25 mouse cellular contexts compared by ENCODE assay signal in genomic region chr17:48261868-48262267, GRCm38 (mm10). TPM values are rescaled to one million over a fixed set of nuclear protein-coding genes. Genes with fewer than 3 reads are reported as not detected.
A peak's percentile ranks its signal among the peaks of the same experiment; 100 is the strongest.
DNase-seq lines count a peak whose midpoint lies in the region; ATAC-seq and TF ChIP-seq lines count a peak whose summit lies in the region.
"Had no signal": no experiment of that assay in that cellular context is flagged by ENCODE, and none has a peak within 500 bp of the region (broad histone marks: within the 10 kb centered on the region; RNA-seq: fewer than 3 reads in every experiment).

No protein-coding gene starts in this region.

- TF ChIP-seq CTCF in liver, adult 2 months (IDR thresholded peaks at IDR 0.05; ENCODE audit: low read depth, low read length) = no peak

- H3K27ac ChIP-seq in liver, adult 2 months (replicated peaks; ENCODE audit: insufficient read depth, low read depth, low read length) = no peak overlapping the region
- H3K27ac ChIP-seq in liver, embryonic 12.5 days = no peak overlapping the region
- H3K27ac ChIP-seq: embryonic facial prominence, embryonic 12.5 days; forebrain, embryonic 13.5 days; gastrocnemius, adult 2 months; heart, embryonic 10.5 days; hindbrain, embryonic 10.5 days; hindbrain, embryonic 15.5 days had no signal

- H3K4me3 ChIP-seq in liver, adult 2 months (ENCODE audit: insufficient read depth, low read depth, low read length) = no peak overlapping the region
- no peak overlapping the region for H3K4me3 ChIP-seq in liver, embryonic 12.5 days
- H3K4me3 ChIP-seq: embryonic facial prominence, embryonic 12.5 days; forebrain, embryonic 13.5 days; gastrocnemius, adult 2 months; heart, embryonic 10.5 days; hindbrain, embryonic 10.5 days; hindbrain, embryonic 15.5 days had no signal

- H3K79me2 ChIP-seq in liver, adult 2 months (ENCODE audit: control insufficient read depth, insufficient read depth, low read length) = no peaks in the 10 kb centered on the region

- no peak overlapping the region for H3K9ac ChIP-seq in liver, adult 2 months (ENCODE audit: low read depth, low read length)
- H3K9ac ChIP-seq in liver, embryonic 12.5 days = no peak overlapping the region
- H3K9ac ChIP-seq: embryonic facial prominence, embryonic 12.5 days; forebrain, embryonic 13.5 days; forebrain, postnatal 0 days; hindbrain, embryonic 15.5 days had no signal

- WGBS in liver, adult 2 months = 63% methylated on average over 2 of the region's 2 CpGs
- 48% methylated on average over 2 of the region's 2 CpGs for WGBS in liver, embryonic 12.5 days (ENCODE audit: insufficient replicate concordance)

- DNase-seq in liver, adult 2 months (ENCODE audit: extremely low read depth, low read depth, low spot score) = peak; percentile 21
- no peak for DNase-seq in adrenal gland, adult 8-10 months
- DNase-seq in lung, postnatal 14 days = no peak
- DNase-seq: adrenal gland, adult 2 months; adrenal gland, postnatal 36 days; cerebellum, adult 11 months; cerebellum, adult 8-10 months; cerebellum, postnatal 14 days; forebrain, postnatal 0 days; gastrocnemius, adult 2 months; gastrocnemius, postnatal 25 days; heart, postnatal 14 days had no signal

- no peak overlapping the region for H3K4me2 ChIP-seq in liver, embryonic 12.5 days
- H3K4me2 ChIP-seq: embryonic facial prominence, embryonic 12.5 days; forebrain, embryonic 13.5 days; hindbrain, embryonic 15.5 days had no signal

- ATAC-seq in liver, embryonic 12.5 days = no peak
- 0 out of 2 replicates have a peak, but pooled peaks have one; percentile 47 for ATAC-seq in common myeloid progenitor, adult 5-6 weeks (replicated peaks; ENCODE audit: low read depth, poor library complexity, severe bottlenecking)
- peak; percentile 53 for ATAC-seq in megakaryocyte, adult 5-6 weeks (ENCODE audit: poor library complexity, severe bottlenecking)
- ATAC-seq: forebrain, embryonic 13.5 days; forebrain, postnatal 0 days had no signal

- no peaks in the 10 kb centered on the region for H3K27me3 ChIP-seq in liver, adult 2 months (ENCODE audit: control insufficient read depth, insufficient read depth, low read length)
- no peaks in the 10 kb centered on the region for H3K27me3 ChIP-seq in liver, embryonic 12.5 days (replicated peaks)
- H3K27me3 ChIP-seq: CH12.LX; embryonic facial prominence, embryonic 12.5 days; forebrain, embryonic 13.5 days; hindbrain, embryonic 15.5 days had no signal

- H3K9me3 ChIP-seq in liver, embryonic 12.5 days (replicated peaks) = no peaks in the 10 kb centered on the region
- H3K9me3 ChIP-seq: embryonic facial prominence, embryonic 12.5 days had no signal

- H3K4me1 ChIP-seq in liver, adult 2 months (ENCODE audit: control insufficient read depth, insufficient read depth, low read length) = no peaks in the 10 kb centered on the region
- peaks cover 18% of the 10 kb centered on the region for H3K4me1 ChIP-seq in liver, embryonic 12.5 days
- H3K4me1 ChIP-seq: embryonic facial prominence, embryonic 12.5 days; heart, embryonic 10.5 days; hindbrain, embryonic 15.5 days had no signal

- no peaks in the 10 kb centered on the region for H3K36me3 ChIP-seq in liver, adult 2 months (ENCODE audit: control insufficient read depth, insufficient read depth, low read length)
- no peaks in the 10 kb centered on the region for H3K36me3 ChIP-seq in liver, embryonic 12.5 days
- H3K36me3 ChIP-seq: embryonic facial prominence, embryonic 12.5 days; heart, embryonic 10.5 days; hindbrain, embryonic 10.5 days; hindbrain, embryonic 15.5 days had no signal

- no peak for TF ChIP-seq POLR2A in liver, adult 2 months (IDR thresholded peaks at IDR 0.05; ENCODE audit: extremely low read depth, insufficient read depth, low read length)

RNA-seq across cellular contexts. Expression of gene Treml4, which starts 2.2 kb away (rescaled TPM):
- 4.2 and 4.4 TPM in 2 replicates for total RNA-seq in liver, adult 2 months (2014; rRNA removed)
- polyA plus RNA-seq in liver, adult 2 months (2012; rRNA removed) = 2.8 and 4.6 TPM in 2 replicates
- 2.8 and 3.7 TPM in 2 replicates for polyA plus RNA-seq in liver, embryonic 12.5 days (2016; fragmentation: Nextera tagmentation; extraction: Ambion mirVana)
- total RNA-seq in common myeloid progenitor, adult 5-6 weeks (2017) = 0.58 TPM in 1 of 2 replicates, not detected in the other
- 5.5 and 6.3 TPM in 2 replicates for total RNA-seq in megakaryocyte, adult 5-6 weeks (2015)
- 15.4 and 20.2 TPM in 2 replicates for total RNA-seq in megakaryocyte, adult 5-6 weeks (2017)
- total RNA-seq in adrenal gland, adult 8-10 months (2022) = 1 to 10 TPM in 1 of 4 experiments, under 1 TPM in 3; 0.21 to 1.4 (median 0.90) TPM
- total RNA-seq: forebrain, postnatal 0 days; gastrocnemius, adult 2 months; gastrocnemius, postnatal 25 days had no signal
- polyA plus RNA-seq: brain, embryonic 14.5 days; forebrain, postnatal 0 days; hindbrain, embryonic 10.5 days had no signal

RNA-seq across cellular contexts. Expression of gene Trem3, which starts 14.3 kb away (rescaled TPM):
- 0.34 TPM in 1 of 2 replicates, not detected in the other for total RNA-seq in liver, adult 2 months (2014; rRNA removed)
- polyA plus RNA-seq in liver, adult 2 months (2012; rRNA removed) = 0.09 and 0.21 TPM in 2 replicates
- polyA plus RNA-seq in liver, embryonic 12.5 days (2016; fragmentation: Nextera tagmentation; extraction: Ambion mirVana) = 0.77 and 1.3 TPM in 2 replicates
- total RNA-seq in common myeloid progenitor, adult 5-6 weeks (2017) = 2.9 and 4.5 TPM in 2 replicates
- 77.8 and 87.0 TPM in 2 replicates for total RNA-seq in megakaryocyte, adult 5-6 weeks (2015)
- 72.1 and 98.8 TPM in 2 replicates for total RNA-seq in megakaryocyte, adult 5-6 weeks (2017)
- total RNA-seq in adrenal gland, adult 8-10 months (2022) = under 1 TPM in 1 of 4 experiments, not detected in 3; 0.26 TPM
- total RNA-seq: adrenal gland, postnatal 36 days; CH12.LX; forebrain, postnatal 0 days; gastrocnemius, adult 2 months; gastrocnemius, postnatal 25 days; heart, adult 18-20 months; heart, postnatal 14 days had no signal
- polyA plus RNA-seq: adrenal gland, adult 2 months; embryonic facial prominence, embryonic 12.5 days; forebrain, embryonic 13.5 days; forebrain, postnatal 0 days; heart, embryonic 10.5 days; heart, embryonic 14.5 days; hindbrain, embryonic 10.5 days; hindbrain, embryonic 15.5 days had no signal

RNA-seq across cellular contexts. Expression of gene Trem1, which starts 29.3 kb away (rescaled TPM):
- not detected in 2 replicates for total RNA-seq in liver, adult 2 months (2014; rRNA removed)
- polyA plus RNA-seq in liver, adult 2 months (2012; rRNA removed) = 0.04 TPM in 1 of 2 replicates, not detected in the other
- polyA plus RNA-seq in liver, embryonic 12.5 days (2016; fragmentation: Nextera tagmentation; extraction: Ambion mirVana) = 0.42 and 0.56 TPM in 2 replicates
- 1.4 and 2.9 TPM in 2 replicates for total RNA-seq in common myeloid progenitor, adult 5-6 weeks (2017)
- total RNA-seq in megakaryocyte, adult 5-6 weeks (2015) = 5.4 and 6.6 TPM in 2 replicates
- 18.9 and 19.2 TPM in 2 replicates for total RNA-seq in megakaryocyte, adult 5-6 weeks (2017)
- under 1 TPM in 3 of 4 experiments, not detected in 1; 0.12 to 0.16 (median 0.14) TPM for total RNA-seq in adrenal gland, adult 8-10 months (2022)
- total RNA-seq: gastrocnemius, adult 2 months; gastrocnemius, postnatal 25 days had no signal
- polyA plus RNA-seq: adrenal gland, adult 2 months; brain, embryonic 14.5 days; cortical plate, adult 2 months; hindbrain, embryonic 10.5 days; hindbrain, embryonic 15.5 days had no signal

RNA-seq across cellular contexts. Expression of gene Treml2, which starts 37.4 kb away (rescaled TPM):
- total RNA-seq in liver, adult 2 months (2014; rRNA removed) = 0.09 and 0.20 TPM in 2 replicates
- 0.26 and 0.34 TPM in 2 replicates for polyA plus RNA-seq in liver, adult 2 months (2012; rRNA removed)
- 6.3 and 7.5 TPM in 2 replicates for polyA plus RNA-seq in liver, embryonic 12.5 days (2016; fragmentation: Nextera tagmentation; extraction: Ambion mirVana)
- 46.2 and 61.0 TPM in 2 replicates for total RNA-seq in common myeloid progenitor, adult 5-6 weeks (2017)
- 48.1 and 51.7 TPM in 2 replicates for total RNA-seq in megakaryocyte, adult 5-6 weeks (2015)
- 45.3 and 52.1 TPM in 2 replicates for total RNA-seq in megakaryocyte, adult 5-6 weeks (2017)
- total RNA-seq in adrenal gland, adult 8-10 months (2022) = under 1 TPM; 0.12 to 0.56 (median 0.40) TPM
- total RNA-seq: gastrocnemius, adult 2 months had no signal

RNA-seq across cellular contexts. Expression of gene B430306N03Rik, which starts 54.1 kb away (rescaled TPM):
- total RNA-seq in liver, adult 2 months (2014; rRNA removed) = 0.83 and 1.0 TPM in 2 replicates
- polyA plus RNA-seq in liver, adult 2 months (2012; rRNA removed) = 0.90 and 1.9 TPM in 2 replicates
- 1.4 and 2.0 TPM in 2 replicates for polyA plus RNA-seq in liver, embryonic 12.5 days (2016; fragmentation: Nextera tagmentation; extraction: Ambion mirVana)
- 0.34 and 0.91 TPM in 2 replicates for total RNA-seq in common myeloid progenitor, adult 5-6 weeks (2017)
- total RNA-seq in megakaryocyte, adult 5-6 weeks (2015) = 68.9 and 78.4 TPM in 2 replicates
- 34.0 and 39.6 TPM in 2 replicates for total RNA-seq in megakaryocyte, adult 5-6 weeks (2017)
- total RNA-seq in adrenal gland, adult 8-10 months (2022) = under 1 TPM; 0.35 to 0.65 (median 0.54) TPM
- total RNA-seq: gastrocnemius, adult 2 months; gastrocnemius, postnatal 25 days had no signal

Comparison
In these comparisons a context has a peak if more than half of its experiments do, and no peak if none do; other contexts are left out.
1. RNA of gene Trem3, which starts 14.3 kb away (total RNA-seq): 72.1 to 98.8 TPM in megakaryocyte, adult 5-6 weeks; 2.9 to 4.5 TPM in common myeloid progenitor, adult 5-6 weeks, 0.26 TPM in adrenal gland, adult 8-10 months and 0.34 TPM in liver, adult 2 months; every median in the first group is over 10 times any median in the second.